Mouse (Mus musculus) C2C12 (cell line): ENCODE results near the gene Hsf2.

Source experiments
- CTCF ChIP-seq: IDR thresholded peaks from one replicate; pipeline ENCODE4 v1.5.1; 2011; ENCODE audit not compliant: control insufficient read depth, insufficient read depth, insufficient read length
- FOSL1 ChIP-seq: IDR thresholded peaks from one replicate; pipeline ENCODE4 v1.8.0; 2011; ENCODE audit warnings: mild to moderate bottlenecking, low read length; ENCODE audit not compliant: poor library complexity, insufficient read depth, severe bottlenecking
- MAX ChIP-seq: IDR thresholded peaks from one replicate; pipeline ENCODE4 v1.6.1; 2011; ENCODE audit warnings: mild to moderate bottlenecking, control low read depth
- MYOD1 ChIP-seq: IDR thresholded peaks from one replicate; pipeline ENCODE4 v1.6.1; 2011; ENCODE audit warnings: low read depth; ENCODE audit not compliant: control insufficient read depth, insufficient read length
- MYOG ChIP-seq: IDR thresholded peaks from one replicate; pipeline ENCODE4 v1.6.1; 2011; ENCODE audit not compliant: control insufficient read depth, insufficient read length; ENCODE audit errors: extremely low read depth
- USF1 ChIP-seq: IDR thresholded peaks from one replicate; pipeline ENCODE4 v1.6.1; 2011; ENCODE audit warnings: low read depth, mild to moderate bottlenecking, control low read depth, moderate library complexity

DNA sequence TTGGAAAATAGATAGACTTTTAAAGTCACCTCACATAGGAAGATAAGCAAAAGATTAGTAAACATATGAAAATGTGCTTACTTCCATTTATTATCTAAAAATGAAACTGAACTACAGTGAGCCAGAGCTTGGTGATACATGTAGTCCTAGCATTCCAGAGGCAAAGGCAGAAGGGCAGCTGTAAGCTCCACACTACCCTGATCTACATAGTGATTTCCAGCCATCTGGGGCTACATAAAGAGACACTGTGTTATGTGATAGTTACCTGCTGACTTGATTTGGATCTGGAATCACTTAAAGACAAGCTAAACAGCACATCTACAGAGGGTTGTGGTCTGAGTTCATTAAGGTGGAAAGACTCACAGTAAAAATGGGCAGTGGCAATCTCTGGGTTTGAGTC lies 45.1 kb upstream of the Hsf2 start:
- TF ChIP-seq MAX = no peak
- TF ChIP-seq CTCF = no peak
- no peak for TF ChIP-seq USF1
- no peak for TF ChIP-seq FOSL1
- TF ChIP-seq MYOG = no peak
- TF ChIP-seq MYOD1 = no peak
